Mouse (Mus musculus) megakaryocyte, embryonic 14.5 days (primary cell): ENCODE measurements around the gene Alkbh4. TPM values are rescaled to one million over a fixed set of nuclear protein-coding genes. Genes with fewer than 3 reads are reported as not detected.

ENCODE experiments used
- H3K27me3 ChIP-seq: replicated peaks from 2 replicates; pipeline ENCODE3; 2012; ENCODE audit warnings: inconsistent platforms
- H3K36me3 ChIP-seq: replicated peaks from 2 replicates; pipeline ENCODE3; 2012; ENCODE audit warnings: low read length, inconsistent platforms, mixed read lengths
- H3K4me1 ChIP-seq: 2 replicates; pipeline ENCODE4 v1.6.1; 2012; ENCODE audit warnings: inconsistent platforms
- H3K4me3 ChIP-seq: replicated peaks from 2 replicates; pipeline ENCODE3; 2012; ENCODE audit warnings: moderate library complexity, mild to moderate bottlenecking, inconsistent platforms
- H3K9me3 ChIP-seq: 2 replicates; pipeline ENCODE4 v1.6.1; 2012; ENCODE audit warnings: inconsistent platforms
- FLI1 ChIP-seq: IDR thresholded peaks from 2 replicates; pipeline ENCODE4 v1.6.1; 2012; ENCODE audit warnings: low read length, inconsistent platforms, mixed read lengths
- GATA1 ChIP-seq: IDR thresholded peaks from 3 replicates; pipeline ENCODE4 v1.6.1; 2012; ENCODE audit warnings: mixed read lengths, low read length, inconsistent platforms, borderline replicate concordance
- polyA plus RNA-seq: library from polyadenylated mRNA; stranded (reverse); fragments of >175 nt; gene quantifications from 2 replicates; pipeline ENCODE4 v1.2.3, GENCODE M21; 2012; ENCODE audit warnings: low replicate concordance; ENCODE audit not compliant: insufficient read depth

Gene Alkbh4
- polyA plus RNA-seq, 1 experiment = 37.3 TPM

- Histone ChIP-seq H3K4me1 (peaks cover 45% of the 10 kb centered on the region), H3K36me3 (peaks cover 83% of the 10 kb centered on the region)
These were observed 43.6 kb downstream of the Alkbh4 start for GRCm38 (mm10) chr5:136179594-136179993.

GRCm38 (mm10) chr5:136181197-136181596 lies 45.3 kb downstream of the Alkbh4 start:
- H3K4me1 ChIP-seq = peaks cover 48% of the 10 kb centered on the region
- no peak for TF ChIP-seq FLI1
- no peak for TF ChIP-seq GATA1

More at GRCm38 (mm10) chr5:136179594-136179993, 43.6 kb downstream of the Alkbh4 start:
- TF ChIP-seq GATA1 (no peak), FLI1 (no peak)
- H3K27me3 ChIP-seq = no peaks in the 10 kb centered on the region
- no peak overlapping the region for H3K4me3 ChIP-seq
- H3K9me3 ChIP-seq = no peaks in the 10 kb centered on the region

DNA sequence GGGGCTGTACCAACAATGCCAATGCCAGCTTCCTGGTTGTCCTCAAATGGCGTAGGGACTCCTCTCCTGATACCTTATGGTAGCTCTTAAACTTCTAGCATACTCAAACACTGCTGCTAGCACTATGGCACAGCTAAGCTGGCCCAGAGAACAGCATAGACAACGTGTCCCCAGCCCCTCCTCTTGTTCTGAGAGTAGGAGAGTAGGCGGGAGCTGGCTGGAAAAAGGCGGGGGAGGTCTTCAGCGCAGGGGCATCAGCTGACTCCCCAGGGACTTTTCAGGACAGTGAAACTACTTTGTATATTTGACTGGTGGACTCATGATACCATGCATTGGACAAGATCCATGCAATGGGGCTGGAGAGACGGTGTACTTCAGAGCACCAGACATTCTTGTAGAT lies 46.1 kb downstream of the Alkbh4 start:
- TF ChIP-seq FLI1 (no peak), GATA1 (no peak)
- peaks cover 95% of the 10 kb centered on the region for H3K36me3 ChIP-seq

More at GRCm38 (mm10) chr5:136181197-136181596, 45.3 kb downstream of the Alkbh4 start:
- Histone ChIP-seq H3K9me3 (no peaks in the 10 kb centered on the region), H3K27me3 (no peaks in the 10 kb centered on the region), H3K36me3 (peaks cover 90% of the 10 kb centered on the region), H3K4me3 (no peak overlapping the region)

DNA sequence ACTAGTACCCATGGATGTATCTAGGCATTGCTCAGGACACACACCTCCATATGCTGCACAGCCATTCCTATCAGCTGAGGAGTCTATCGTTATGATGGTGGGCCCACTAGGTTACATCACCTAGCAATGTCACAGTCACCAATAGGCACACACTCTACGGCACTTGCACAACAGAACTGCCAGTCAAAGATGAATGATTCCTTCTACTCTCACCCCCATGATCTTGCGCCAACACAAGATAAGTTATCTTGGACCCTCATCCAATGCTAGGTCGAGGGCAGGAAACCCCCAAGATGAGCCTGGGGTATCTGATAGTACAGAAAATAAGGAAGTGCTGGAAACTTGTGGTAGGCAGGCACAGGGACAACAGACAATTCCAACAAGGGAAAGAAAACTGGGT lies 46.9 kb downstream of the Alkbh4 start:
- Histone ChIP-seq H3K36me3 (peaks cover 92% of the 10 kb centered on the region), H3K27me3 (no peaks in the 10 kb centered on the region), H3K9me3 (no peaks in the 10 kb centered on the region), H3K4me1 (peaks cover 49% of the 10 kb centered on the region), H3K4me3 (peak overlapping the region; percentile 15)
- no peak for TF ChIP-seq GATA1
- TF ChIP-seq FLI1 = no peak

More for the DNA sequence above, 46.1 kb downstream of the Alkbh4 start:
- peaks cover 54% of the 10 kb centered on the region for H3K4me1 ChIP-seq
- H3K27me3 ChIP-seq = no peaks in the 10 kb centered on the region
- H3K9me3 ChIP-seq = no peaks in the 10 kb centered on the region
- no peak overlapping the region for H3K4me3 ChIP-seq

DNA sequence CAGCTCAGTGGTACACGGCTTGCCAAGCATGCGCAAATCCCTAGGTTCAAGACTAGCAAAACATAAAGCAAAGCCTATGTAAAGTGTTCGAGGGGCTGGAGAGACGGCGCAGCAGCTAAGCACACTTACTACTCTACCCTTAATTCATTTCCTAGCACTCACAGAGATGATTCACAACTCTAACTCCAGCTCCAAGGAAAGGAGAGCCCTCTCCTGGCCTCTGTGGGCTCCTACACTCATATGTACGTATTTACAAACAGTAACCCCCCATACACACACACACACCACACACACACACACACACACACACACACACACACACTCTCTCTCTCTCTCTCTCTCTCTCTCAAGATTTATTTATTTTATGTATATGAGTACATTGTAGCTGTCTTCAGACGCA lies 47.8 kb downstream of the Alkbh4 start:
- H3K4me3 ChIP-seq = no peak overlapping the region
- H3K9me3 ChIP-seq = no peaks in the 10 kb centered on the region
- no peak for TF ChIP-seq FLI1
- no peaks in the 10 kb centered on the region for H3K27me3 ChIP-seq
- H3K4me1 ChIP-seq = peaks cover 41% of the 10 kb centered on the region
- H3K36me3 ChIP-seq = peaks cover 92% of the 10 kb centered on the region

GRCm38 (mm10) chr5:136186723-136187122 lies 50.8 kb downstream of the Alkbh4 start:
- TF ChIP-seq FLI1 (no peak), GATA1 (no peak)
- Histone ChIP-seq H3K4me3 (no peak overlapping the region), H3K36me3 (peaks cover 89% of the 10 kb centered on the region), H3K4me1 (peaks cover 33% of the 10 kb centered on the region), H3K9me3 (no peaks in the 10 kb centered on the region), H3K27me3 (no peaks in the 10 kb centered on the region)

Other genes starting within 250 kb of the Alkbh4 start
- 0.79 TPM in 1 of 2 replicates, not detected in the other for gene Hspb1, start 248.2 kb upstream of the Alkbh4 start, polyA plus RNA-seq
- 121 and 148 TPM in 2 replicates for gene Ywhag, start 201.5 kb upstream of the Alkbh4 start, polyA plus RNA-seq
- gene Ssc4d, start 161.6 kb upstream of the Alkbh4 start, polyA plus RNA-seq = 5.0 and 13.7 TPM in 2 replicates
- gene Zp3, start 156.0 kb upstream of the Alkbh4 start, polyA plus RNA-seq = not detected in 2 replicates
- 23.7 and 30.1 TPM in 2 replicates for gene Dtx2, start 141.3 kb upstream of the Alkbh4 start, polyA plus RNA-seq
- gene Upk3b, start 97.7 kb upstream of the Alkbh4 start, polyA plus RNA-seq = 0.06 TPM in 1 of 2 replicates, not detected in the other
- not detected in 2 replicates for gene Upk3bl, start 81.7 kb upstream of the Alkbh4 start, polyA plus RNA-seq
- 4.4 and 18.1 TPM in 2 replicates for gene Rasa4, start 52.2 kb upstream of the Alkbh4 start, polyA plus RNA-seq
- gene Polr2j, start 19.5 kb upstream of the Alkbh4 start, polyA plus RNA-seq = 14.7 and 91.2 TPM in 2 replicates
- 47.2 and 54.5 TPM in 2 replicates for gene Lrwd1, start 72 bp upstream of the Alkbh4 start, polyA plus RNA-seq
- gene Orai2, start 34.6 kb downstream of the Alkbh4 start, polyA plus RNA-seq = 23.2 and 25.7 TPM in 2 replicates
- 19.4 and 67.8 TPM in 2 replicates for gene Prkrip1, start 62.8 kb downstream of the Alkbh4 start, polyA plus RNA-seq
- gene Sh2b2, start 110.4 kb downstream of the Alkbh4 start, polyA plus RNA-seq = 10.7 and 17.8 TPM in 2 replicates